Mouse (Mus musculus): ENCODE measurements at regions not wholly inside any gene's neighbourhood (a gene's known extent, or its start where the extent isn't known, plus 50 kb on each side); places are given as distances from the start of the nearest gene placed in this dataset.

DNA sequence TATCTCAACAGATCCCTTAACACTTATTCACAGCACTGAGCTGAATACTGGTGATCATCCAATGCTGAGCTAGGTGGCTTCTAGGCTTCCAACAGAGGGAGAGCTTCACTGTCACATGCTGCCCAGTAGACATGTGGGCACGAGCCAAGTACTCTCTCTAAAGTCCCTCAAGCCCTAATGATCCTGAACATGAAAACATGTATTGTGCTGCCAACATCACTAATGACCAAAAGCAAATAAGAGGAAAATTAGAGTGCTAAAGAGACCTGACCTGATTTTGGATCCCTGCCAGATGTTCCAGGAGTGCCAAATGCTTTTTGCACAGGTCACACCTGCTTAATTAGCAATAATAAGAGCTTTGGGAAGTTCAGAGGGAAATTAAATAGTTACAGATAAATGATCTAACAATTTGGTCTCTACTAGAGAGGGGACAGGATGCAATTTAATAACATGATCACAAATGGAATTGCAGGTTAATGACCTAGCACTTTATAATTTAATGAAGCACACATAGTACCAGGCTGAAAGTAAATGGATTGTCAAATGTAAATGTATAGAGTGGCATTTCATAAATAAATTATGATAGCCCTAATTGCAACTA is 215.6 kb upstream of the Ins1 start:
- no peak for DNase-seq

GRCm38 (mm10) chr19:52068806-52069205 is 195.3 kb upstream of the Ins1 start:
- DNase-seq: peak; percentile 9

- DNase-seq: no peak
These were observed 194.1 kb upstream of the Ins1 start for GRCm38 (mm10) chr19:52069919-52070528.

DNA sequence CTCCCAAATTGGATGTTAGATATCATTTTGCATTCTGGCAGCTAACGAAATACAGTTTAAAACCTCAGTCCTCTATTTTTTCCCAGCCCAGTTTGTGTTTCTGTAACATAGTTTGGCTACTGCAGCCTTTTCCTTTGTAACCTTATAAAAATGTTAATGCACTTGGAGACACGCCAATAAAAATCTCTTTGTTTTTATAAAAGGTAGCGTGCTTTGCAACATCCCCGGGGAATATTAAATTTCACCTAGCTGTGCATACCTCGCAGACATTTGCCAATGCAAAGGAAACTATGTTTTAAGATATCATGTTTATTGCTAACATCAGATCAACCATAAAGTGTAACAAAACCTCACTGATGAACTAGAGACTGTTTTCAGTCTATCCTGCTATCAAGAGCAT is 192.9 kb upstream of the Ins1 start:
- DNase-seq: no peak

- no peak for DNase-seq
These were observed 185.1 kb upstream of the Ins1 start for GRCm38 (mm10) chr19:52079020-52079419.

- peak; percentile 8 for DNase-seq
These were observed 151.7 kb upstream of the Ins1 start for GRCm38 (mm10) chr19:52112398-52112797.

Data from right cerebral cortex, postnatal 25 days (tissue).